Mouse (Mus musculus) liver (tissue): Measurements from ENCODE around the gene Opa3.

Source experiments
- DNase-seq: peaks from one replicate; pipeline ENCODE4 v3.0.0-alpha.2; 2020; ENCODE audit warnings: mixed read lengths

Opa3 gene

GRCm38 (mm10) chr7:19227883-19228792 lies at the start of gene Opa3:
Opa3 (plus strand) TSS chr7:19228334.
- peak; percentile 99 for DNase-seq

- peak; percentile 81 for DNase-seq
Observed at GRCm38 (mm10) chr7:19178443-19179092, 49.6 kb upstream of the Opa3 start.

DNA sequence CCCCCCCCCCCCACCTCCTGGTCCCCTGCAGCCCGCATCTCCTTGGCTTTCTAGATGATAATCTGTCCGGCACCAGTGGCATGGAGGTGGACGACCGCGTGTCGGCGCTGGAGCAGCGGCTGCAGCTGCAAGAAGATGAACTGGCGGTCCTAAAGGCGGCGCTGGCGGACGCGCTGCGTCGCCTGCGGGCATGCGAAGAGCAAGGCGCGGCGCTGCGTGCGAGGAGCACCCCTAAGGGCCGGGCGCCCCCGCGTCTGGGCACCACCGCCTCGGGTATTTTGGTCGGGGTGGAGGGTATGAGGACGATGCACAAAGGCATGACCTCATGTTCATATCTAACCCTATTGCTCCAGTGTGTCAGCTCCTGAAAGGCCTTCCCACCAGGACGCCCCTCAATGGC lies 49.0 kb upstream of the Opa3 start:
- DNase-seq = peak; percentile 77

DNA sequence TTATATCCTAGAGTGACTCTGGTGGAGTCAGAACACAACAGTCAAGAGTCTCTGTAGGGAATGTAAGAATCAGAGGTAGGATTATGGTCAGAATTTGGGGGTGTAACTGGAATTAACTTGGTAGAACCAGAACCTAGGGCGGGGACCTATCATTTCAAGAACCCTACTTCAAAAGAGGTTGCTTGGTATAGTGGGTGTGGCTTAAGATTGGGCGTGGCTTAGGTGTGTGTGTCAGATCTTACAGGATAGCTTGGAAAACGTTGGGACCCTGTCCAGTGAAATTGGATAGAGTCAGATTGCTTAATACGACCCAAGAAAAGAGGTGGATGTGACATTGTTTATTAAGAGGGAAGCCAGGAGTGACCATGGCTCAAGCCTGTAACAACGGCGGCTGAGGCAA lies 48.2 kb upstream of the Opa3 start:
- peak; percentile 44 for DNase-seq

- DNase-seq = peak; percentile 66
Observed at GRCm38 (mm10) chr7:19180862-19181429, 47.2 kb upstream of the Opa3 start.

- DNase-seq = no peak
Observed at GRCm38 (mm10) chr7:19184250-19184649, 43.9 kb upstream of the Opa3 start.

GRCm38 (mm10) chr7:19184758-19185157 lies 43.4 kb upstream of the Opa3 start:
- no peak for DNase-seq

DNA sequence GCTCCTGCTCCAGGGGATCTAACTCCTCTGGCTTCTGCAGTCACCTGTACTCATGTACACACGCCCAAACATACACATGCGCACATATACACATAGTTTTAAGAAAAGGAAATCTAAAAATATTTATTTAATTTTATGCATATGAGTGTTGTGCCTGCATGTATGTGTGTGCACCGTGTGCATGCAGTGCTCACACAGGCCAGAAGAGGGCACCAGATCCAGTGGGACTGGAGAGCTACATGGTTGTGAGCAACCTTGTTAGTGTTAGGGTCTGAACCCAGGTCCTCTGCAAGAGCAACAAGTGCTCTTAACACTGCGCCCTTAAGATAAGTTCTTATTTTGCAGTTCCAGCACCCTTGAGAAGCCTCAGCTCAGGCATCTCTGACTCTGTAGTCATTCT lies 33.5 kb upstream of the Opa3 start:
- no peak for DNase-seq

GRCm38 (mm10) chr7:19196676-19197075 lies 31.5 kb upstream of the Opa3 start:
- DNase-seq = peak; percentile 36

GRCm38 (mm10) chr7:19197985-19198384 lies 30.1 kb upstream of the Opa3 start:
- DNase-seq = peak; percentile 70

DNA sequence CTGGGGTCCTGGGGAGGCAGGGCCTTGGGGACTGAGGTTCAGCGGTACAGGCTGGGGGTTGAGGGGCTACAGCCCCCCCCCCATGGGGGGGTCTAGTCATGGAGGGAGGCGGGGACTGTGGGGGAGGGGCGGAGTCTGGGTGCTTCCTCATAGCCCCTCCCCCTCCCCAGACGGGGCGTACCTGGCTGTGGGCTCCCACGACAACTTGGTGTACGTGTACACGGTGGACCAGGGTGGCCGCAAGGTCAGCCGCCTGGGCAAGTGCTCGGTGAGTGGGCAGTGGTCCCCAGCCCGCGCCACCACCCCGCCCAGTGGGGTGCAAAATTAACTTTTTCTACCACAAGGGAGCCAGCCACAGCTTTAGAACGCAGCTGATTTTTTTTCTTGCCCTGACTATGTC lies 26.5 kb upstream of the Opa3 start:
- DNase-seq = no peak

- peak; percentile 53 for DNase-seq
Observed at GRCm38 (mm10) chr7:19202065-19202850, 25.9 kb upstream of the Opa3 start.

DNA sequence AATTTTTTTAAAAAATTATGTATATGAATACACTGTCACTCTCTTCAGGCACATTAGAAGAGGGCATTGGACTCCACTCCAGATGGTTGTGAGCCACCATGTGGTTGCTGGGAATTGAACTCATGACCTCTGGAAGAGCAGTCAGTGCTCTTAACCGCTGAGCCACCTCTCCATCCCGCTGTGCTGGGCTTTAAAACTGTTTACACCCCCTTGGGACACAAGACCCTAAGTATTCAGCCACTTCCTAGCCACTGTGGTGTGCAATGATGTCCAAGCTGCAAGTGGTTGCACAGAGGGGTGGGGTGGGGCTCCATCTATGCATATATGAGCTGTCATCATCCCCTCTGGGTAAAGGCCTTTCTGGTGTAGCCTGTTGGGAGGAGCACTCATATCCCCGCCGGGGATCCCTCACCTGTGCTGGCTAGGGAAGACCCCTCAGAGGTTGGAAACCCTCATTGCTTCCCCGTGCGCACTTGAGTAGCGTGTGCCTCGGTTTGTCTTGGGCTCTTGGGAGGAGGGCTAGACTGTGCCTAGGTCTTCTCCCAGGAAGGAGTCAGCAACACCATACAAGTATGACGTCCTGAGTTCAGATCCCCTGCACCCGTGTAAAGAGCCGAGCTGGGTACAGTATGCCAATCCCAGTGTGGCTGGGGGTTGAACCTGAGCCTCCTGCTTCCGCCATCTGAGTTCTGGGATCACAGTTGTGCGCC lies 19.8 kb upstream of the Opa3 start:
- DNase-seq = no peak

DNA sequence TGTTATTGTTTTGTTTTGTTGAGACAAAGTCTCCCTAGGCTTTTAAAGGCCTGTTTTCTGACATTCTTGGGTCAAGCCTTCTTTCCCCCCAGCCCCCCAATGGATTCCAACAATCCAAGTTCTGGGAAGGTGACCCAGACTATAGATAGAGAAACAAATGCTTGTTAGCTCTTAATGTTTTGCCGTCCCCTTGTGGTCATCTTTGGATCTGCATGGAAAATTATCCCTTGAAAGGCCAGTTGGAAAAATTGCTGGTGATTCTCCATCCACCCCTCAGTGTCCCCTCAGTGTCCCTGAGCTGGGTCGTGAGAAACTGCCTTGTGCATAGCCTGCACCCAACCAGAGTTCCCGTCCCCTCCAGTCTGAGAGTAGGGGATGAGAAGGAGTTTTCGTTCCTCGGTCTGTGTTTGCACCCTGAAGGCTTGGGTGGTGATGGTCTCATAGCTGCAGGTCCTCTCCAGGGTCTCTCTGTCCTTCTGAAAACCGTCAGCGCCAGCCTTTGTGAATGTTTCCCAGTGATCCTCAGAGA lies 19.1 kb upstream of the Opa3 start:
- DNase-seq = no peak

DNA sequence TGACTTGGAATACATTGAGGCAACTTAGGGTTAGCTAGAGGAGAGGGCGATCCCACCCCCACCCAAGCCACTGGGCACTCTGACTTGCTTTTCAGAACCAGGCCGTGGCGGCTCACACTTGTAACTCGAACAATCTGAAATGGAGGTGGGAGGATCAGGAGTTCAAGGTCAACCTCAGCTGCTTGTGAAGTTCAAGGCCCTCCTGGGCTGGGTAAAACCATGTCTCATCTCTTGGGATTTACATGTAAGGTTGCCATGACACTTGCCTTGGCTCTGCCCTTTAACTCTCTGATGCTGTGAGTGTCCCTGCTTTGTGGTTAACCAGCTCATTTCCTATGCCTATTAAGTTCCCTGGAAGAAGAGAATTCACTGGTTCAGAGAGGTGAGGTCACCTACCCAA lies 18.6 kb upstream of the Opa3 start:
- DNase-seq = no peak

GRCm38 (mm10) chr7:19210010-19210409 lies 18.1 kb upstream of the Opa3 start:
- DNase-seq = no peak

DNA sequence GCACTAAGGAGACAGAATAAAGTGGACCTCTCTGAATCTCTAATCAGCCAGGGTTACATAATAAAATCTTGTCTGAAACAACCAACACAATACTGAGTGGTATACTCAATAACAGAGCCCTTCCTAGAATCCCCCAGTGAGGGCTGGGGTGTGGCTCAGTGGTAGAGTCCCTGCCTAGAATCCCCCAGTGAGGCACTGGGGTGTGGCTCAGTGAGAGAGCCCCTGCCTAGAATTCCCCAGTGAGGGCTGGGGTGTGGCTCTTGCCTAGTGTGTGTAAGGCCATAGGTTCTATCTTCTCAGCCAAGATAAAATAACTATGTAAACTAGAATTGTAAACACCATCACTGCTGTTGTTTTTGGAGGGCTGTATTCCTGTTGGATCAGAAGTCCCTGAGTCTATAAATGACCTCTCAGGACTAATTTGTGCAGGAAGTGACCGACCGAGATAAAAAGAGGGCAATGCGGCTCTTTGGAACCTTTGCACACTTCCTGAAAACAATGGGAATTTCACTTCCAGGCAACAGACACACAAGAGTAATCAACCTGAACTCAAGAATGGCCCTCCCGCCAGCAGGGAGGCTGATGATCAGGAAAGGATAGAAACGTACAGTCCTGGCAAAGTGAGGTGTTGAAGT lies 17.0 kb upstream of the Opa3 start:
- DNase-seq = no peak

- peak; percentile 51 for DNase-seq
Observed at GRCm38 (mm10) chr7:19211996-19212755, 16.0 kb upstream of the Opa3 start, which contains the start of gene Gpr4. Gpr4 (plus strand) TSS chr7:19212538.

DNA sequence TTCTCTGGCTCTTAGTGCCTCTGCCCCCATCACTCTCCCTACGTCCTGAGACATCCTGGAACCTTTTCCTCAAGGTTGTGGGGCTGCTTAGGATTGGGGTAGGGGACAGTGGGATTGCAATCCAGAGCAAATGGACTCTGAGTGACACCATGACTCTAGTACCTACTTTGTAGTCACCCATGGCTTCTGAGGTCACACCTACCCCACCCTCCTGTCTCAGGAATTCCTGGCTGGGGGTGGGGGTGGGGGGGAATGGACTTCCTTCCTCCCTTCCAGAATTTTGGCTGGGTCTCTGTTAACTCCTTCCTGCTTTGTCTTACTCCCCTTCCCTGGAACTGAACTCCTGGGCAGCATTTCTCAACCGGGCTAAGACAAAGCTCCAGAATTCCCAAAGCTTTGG lies 14.7 kb upstream of the Opa3 start:
- no peak for DNase-seq

DNA sequence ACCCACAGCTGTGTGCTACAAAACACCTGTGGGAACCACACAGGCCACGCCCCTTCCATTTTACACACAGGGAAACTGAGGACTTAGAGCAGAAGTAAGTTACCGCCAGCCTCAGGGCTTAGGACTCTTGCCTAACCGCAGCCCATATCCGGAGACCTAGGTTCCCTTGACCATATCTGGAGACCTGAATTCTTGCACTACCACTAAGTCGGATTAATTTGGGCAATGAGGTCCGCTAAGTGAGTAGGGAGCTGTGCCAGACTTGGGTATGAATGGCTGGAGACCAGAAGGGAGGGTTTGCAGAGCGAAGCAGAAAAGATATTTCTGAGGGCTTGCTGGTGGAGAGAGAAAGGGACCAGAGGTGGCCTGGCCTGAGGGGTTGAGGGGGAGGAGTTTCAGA lies 13.8 kb upstream of the Opa3 start:
- no peak for DNase-seq

GRCm38 (mm10) chr7:19214940-19215339 lies 13.2 kb upstream of the Opa3 start:
- DNase-seq = no peak
